Mouse (Mus musculus) forebrain, embryonic 14.5 days (tissue): Measurements from ENCODE around the gene Pelp1. TPM values are rescaled to one million over a fixed set of nuclear protein-coding genes. Genes with fewer than 3 reads are reported as not detected.

Experiments used
- ATAC-seq: fragments of 200-750 bp; cut with Nextera tagmentation; 2 replicates; pipeline ENCODE4 v1.8.0; 2017; ENCODE audit warnings: mild to moderate bottlenecking, moderate library complexity
- DNase-seq: peaks from one replicate; pipeline ENCODE4 v3.0.0-alpha.2; 2015; ENCODE audit warnings: low spot score
- H3K27ac ChIP-seq: fragments of 300-500 bp; sonication (generic); 2 replicates; pipeline ENCODE4 v1.5.1; 2014; ENCODE audit warnings: low read depth, mild to moderate bottlenecking, control low read depth, low read length, moderate library complexity
- H3K27me3 ChIP-seq: fragments of 300-500 bp; sonication (generic); replicated peaks from 2 replicates; pipeline ENCODE4 v1.6.1; 2014; ENCODE audit warnings: low read length, control low read depth, mixed read lengths; ENCODE audit not compliant: control insufficient read depth, insufficient read depth
- H3K36me3 ChIP-seq: fragments of 300-500 bp; sonication (generic); 2 replicates; pipeline ENCODE4 v1.6.1; 2014; ENCODE audit warnings: low read length, control low read depth; ENCODE audit not compliant: control insufficient read depth, insufficient read depth
- H3K4me1 ChIP-seq: fragments of 300-500 bp; sonication (generic); 2 replicates; pipeline ENCODE4 v1.6.1; 2014; ENCODE audit warnings: antibody characterized with exemption, low read length, control low read depth; ENCODE audit not compliant: control insufficient read depth, insufficient read depth
- H3K4me2 ChIP-seq: fragments of 300-500 bp; sonication (generic); 2 replicates; pipeline ENCODE4 v1.6.1; 2014; ENCODE audit warnings: mild to moderate bottlenecking, control low read depth, low read length
- H3K4me3 ChIP-seq: fragments of 300-500 bp; sonication (generic); 2 replicates; pipeline ENCODE4 v1.5.1; 2014; ENCODE audit warnings: low read depth, low read length, control low read depth
- H3K9ac ChIP-seq: fragments of 300-500 bp; sonication (generic); 2 replicates; pipeline ENCODE4 v1.6.1; 2014; ENCODE audit warnings: mild to moderate bottlenecking, low read length, control low read depth, moderate library complexity
- H3K9me3 ChIP-seq: fragments of 300-500 bp; sonication (generic); replicated peaks from 2 replicates; pipeline ENCODE4 v1.6.1; 2016; ENCODE audit warnings: low read length, control low read depth, mixed read lengths; ENCODE audit not compliant: control insufficient read depth
- WGBS: fragments of 180-500 bp; shearing (Covaris S2); extraction: QIAGEN DNeasy Blood & Tissue Kit; methylation state at CpG from one replicate; pipeline ENCODE4 v1.1.7; 2014; 5-methylcytosine and 5-hydroxymethylcytosine counted together
- polyA plus RNA-seq: library from polyadenylated mRNA; unstranded; fragments of >200 nt; fragmentation: Nextera tagmentation; extraction: Ambion mirVana; gene quantifications from 2 replicates; pipeline ENCODE4 v1.2.1, GENCODE M21; 2014

The Pelp1 gene
- polyA plus RNA-seq, 1 experiment from 2014 or later: 21.4 TPM

DNA sequence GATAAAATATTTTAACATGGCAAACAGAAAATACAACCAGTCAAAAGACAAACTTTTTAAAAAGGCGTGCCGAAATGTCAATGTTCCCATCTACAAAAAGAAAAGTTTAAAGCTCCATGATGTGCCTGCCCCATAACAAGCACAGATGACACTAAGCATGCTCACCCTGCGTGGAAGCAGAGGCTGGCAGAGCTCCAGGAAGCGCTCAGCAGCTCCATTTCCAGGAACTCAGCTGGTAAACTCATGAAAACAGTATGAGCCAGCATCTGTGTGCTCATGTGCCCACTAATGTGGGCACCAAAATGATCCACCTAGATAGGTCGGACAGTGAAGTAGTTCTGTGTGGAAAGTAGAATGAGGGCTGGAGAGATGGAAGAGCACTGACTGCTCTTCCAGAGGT lies 20.4 kb downstream of the Pelp1 start:
- H3K4me1 ChIP-seq: no peaks in the 10 kb centered on the region
- H3K4me3 ChIP-seq: no peak overlapping the region
- WGBS: 86% methylated on average over 5 of the region's 5 CpGs
- H3K9ac ChIP-seq: no peak overlapping the region
- no peak for ATAC-seq
- no peak overlapping the region for H3K4me2 ChIP-seq
- peaks cover 31% of the 10 kb centered on the region for H3K36me3 ChIP-seq
- no peaks in the 10 kb centered on the region for H3K9me3 ChIP-seq
- no peak for DNase-seq
- no peak overlapping the region for H3K27ac ChIP-seq
- H3K27me3 ChIP-seq: no peaks in the 10 kb centered on the region

DNA sequence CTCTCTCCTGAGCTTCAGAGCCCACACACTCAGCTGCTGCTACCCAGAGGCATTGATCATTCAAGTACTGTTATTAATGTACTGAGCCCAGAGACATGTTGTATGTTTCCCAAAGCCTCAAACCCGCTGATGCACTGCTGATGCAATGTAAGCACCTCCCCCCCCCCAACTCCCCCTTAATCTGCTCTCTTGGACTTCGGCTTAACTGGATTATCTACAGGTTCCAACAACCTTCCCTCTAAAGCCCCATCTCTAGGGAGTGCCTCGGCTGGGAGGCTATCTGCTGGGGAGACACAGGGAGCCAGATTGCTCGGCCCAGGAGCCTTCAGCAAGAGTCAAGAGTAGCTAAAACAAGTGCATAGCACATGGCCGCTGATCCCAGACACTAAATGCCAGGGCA lies 22.4 kb downstream of the Pelp1 start:
- Histone ChIP-seq H3K4me3 (no peak overlapping the region), H3K27ac (no peak overlapping the region), H3K9ac (no peak overlapping the region), H3K9me3 (no peaks in the 10 kb centered on the region), H3K4me2 (no peak overlapping the region), H3K27me3 (no peaks in the 10 kb centered on the region), H3K4me1 (no peaks in the 10 kb centered on the region), H3K36me3 (peaks cover 14% of the 10 kb centered on the region)
- WGBS: 74% methylated on average over 5 of the region's 5 CpGs
- DNase-seq: no peak
- no peak for ATAC-seq

DNA sequence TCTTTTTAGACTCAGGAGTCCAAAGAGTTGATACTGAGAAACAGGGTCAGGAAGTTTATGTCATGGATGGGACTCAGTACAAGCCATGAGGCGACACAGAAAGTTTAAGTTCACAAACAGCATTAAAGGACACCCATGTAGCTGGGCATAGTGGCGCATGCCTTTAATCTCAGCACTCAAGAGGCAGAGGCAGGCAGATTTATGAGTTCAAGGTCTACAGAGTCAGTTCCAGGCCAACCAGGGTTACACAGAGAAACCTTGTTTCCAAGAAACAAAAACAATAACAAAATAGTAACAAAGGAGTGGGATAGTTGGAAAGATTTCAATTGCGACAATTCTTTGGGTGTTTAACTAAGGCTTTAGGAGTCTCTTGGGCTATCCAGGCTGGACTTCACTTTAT lies 25.7 kb downstream of the Pelp1 start:
- no peak overlapping the region for H3K4me3 ChIP-seq
- no peaks in the 10 kb centered on the region for H3K27me3 ChIP-seq
- DNase-seq: no peak
- no peaks in the 10 kb centered on the region for H3K36me3 ChIP-seq
- H3K4me2 ChIP-seq: no peak overlapping the region
- H3K9me3 ChIP-seq: no peaks in the 10 kb centered on the region
- H3K4me1 ChIP-seq: no peaks in the 10 kb centered on the region
- H3K9ac ChIP-seq: no peak overlapping the region
- H3K27ac ChIP-seq: no peak overlapping the region
- WGBS: 92% methylated on average over 3 of the region's 3 CpGs
- ATAC-seq: no peak

DNA sequence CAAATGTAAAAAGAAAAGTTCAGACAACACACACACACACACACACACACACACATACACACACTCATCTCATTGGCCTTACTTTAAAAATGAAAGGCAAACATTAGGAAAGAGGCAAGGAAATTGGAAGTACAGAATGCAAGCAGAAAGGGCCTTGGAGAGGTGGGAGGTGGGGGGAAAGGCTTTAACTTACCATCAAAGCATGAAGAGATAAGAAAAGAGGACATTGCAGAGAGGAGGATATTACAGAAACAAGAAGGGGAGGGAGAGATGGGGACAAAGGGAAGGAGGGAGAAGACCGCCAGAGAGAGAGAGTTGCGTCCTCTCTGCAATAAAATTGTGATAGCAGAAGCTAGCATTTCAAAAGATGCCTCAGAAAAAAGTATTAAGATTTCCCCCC lies 28.5 kb downstream of the Pelp1 start:
- Histone ChIP-seq H3K9me3 (no peaks in the 10 kb centered on the region), H3K4me1 (no peaks in the 10 kb centered on the region), H3K27me3 (no peaks in the 10 kb centered on the region), H3K27ac (no peak overlapping the region), H3K4me3 (no peak overlapping the region), H3K4me2 (no peak overlapping the region), H3K36me3 (no peaks in the 10 kb centered on the region), H3K9ac (no peak overlapping the region; the same call in 1 of the 2 replicates)
- no peak for DNase-seq
- 84% methylated on average over 2 of the region's 2 CpGs for WGBS
- ATAC-seq: no peak

DNA sequence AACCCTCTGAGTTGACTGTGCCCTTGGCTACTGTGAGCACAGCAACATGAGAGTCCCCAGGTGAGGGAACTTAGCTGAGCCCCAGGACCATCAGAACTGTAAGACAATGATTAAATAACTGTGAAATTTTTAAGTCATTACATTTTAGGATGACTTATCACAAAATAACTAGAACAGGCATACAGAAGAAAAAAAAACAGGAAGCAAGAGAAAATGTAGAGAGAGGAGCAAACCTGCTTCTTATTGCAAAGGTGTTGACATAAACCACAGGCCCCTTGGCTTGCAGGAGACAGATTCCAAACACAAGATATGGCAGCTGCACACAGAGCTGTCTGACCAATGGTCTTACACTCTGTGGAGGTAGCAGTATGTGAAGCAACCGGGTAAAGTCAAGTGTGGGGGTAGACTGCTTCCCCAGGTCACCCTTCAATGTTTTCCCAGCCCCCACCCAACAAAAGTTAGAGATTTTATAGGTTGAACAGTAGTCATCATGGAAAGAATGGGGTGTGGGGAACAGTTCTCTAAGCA lies 29.3 kb downstream of the Pelp1 start:
- WGBS: 83% methylated on average over 1 of the region's 1 CpGs
- Histone ChIP-seq H3K9ac (no peak overlapping the region), H3K9me3 (no peaks in the 10 kb centered on the region), H3K4me2 (no peak overlapping the region), H3K27me3 (no peaks in the 10 kb centered on the region), H3K4me3 (no peak overlapping the region), H3K4me1 (no peaks in the 10 kb centered on the region), H3K27ac (no peak overlapping the region), H3K36me3 (no peaks in the 10 kb centered on the region)
- ATAC-seq: no peak
- DNase-seq: no peak

DNA sequence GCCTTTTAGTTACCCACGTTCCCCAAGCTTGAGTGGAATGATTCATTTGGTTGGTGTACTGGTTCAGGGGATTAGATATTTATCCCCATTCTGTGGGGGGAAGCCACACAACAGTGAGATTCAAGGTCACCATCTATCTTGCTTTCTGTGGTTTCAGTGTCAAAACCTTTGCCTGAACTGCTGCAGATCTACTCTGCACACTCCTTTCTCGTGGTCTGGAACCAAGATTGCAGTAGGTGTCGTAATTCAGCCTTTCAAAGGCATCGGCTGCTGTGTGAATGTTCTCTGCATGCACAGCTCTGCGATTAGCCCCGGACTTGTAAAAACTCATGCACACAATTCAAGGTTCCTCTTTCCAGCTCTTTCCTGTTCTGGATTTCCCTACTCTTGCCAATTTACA lies 33.8 kb downstream of the Pelp1 start:
- Histone ChIP-seq H3K4me3 (no peak overlapping the region), H3K4me2 (no peak overlapping the region), H3K9ac (no peak overlapping the region), H3K36me3 (no peaks in the 10 kb centered on the region), H3K4me1 (no peaks in the 10 kb centered on the region), H3K27ac (no peak overlapping the region), H3K27me3 (no peaks in the 10 kb centered on the region), H3K9me3 (no peaks in the 10 kb centered on the region)
- whole genome bisulfite sequencing: 80% methylated on average over 6 of the region's 6 CpGs
- no peak for ATAC-seq
- no peak for DNase-seq

DNA sequence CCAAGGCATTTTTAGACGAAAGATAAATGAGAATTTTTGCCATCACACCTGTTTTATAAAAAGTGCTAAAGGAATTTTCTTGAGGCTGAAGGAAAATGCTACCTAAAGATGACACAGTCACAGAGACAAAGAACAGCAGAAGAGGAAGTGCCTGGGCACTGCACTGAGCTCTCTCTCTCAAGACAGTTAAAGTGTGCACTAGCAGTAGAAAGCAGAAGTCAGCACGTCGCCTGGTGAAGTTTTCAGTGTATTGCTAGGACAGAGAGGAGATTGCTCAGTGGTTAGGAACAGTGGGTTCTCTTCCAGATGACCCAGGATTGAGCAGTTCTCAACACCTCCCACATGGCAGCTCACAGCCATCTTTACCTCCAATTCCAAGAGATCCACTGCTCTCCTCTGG lies 35.5 kb downstream of the Pelp1 start:
- H3K4me2 ChIP-seq: no peak overlapping the region
- H3K36me3 ChIP-seq: no peaks in the 10 kb centered on the region
- no peak overlapping the region for H3K9ac ChIP-seq
- DNase-seq: no peak
- WGBS: 79% methylated on average over 3 of the region's 3 CpGs
- H3K4me1 ChIP-seq: no peaks in the 10 kb centered on the region
- no peaks in the 10 kb centered on the region for H3K9me3 ChIP-seq
- no peak overlapping the region for H3K4me3 ChIP-seq
- H3K27me3 ChIP-seq: no peaks in the 10 kb centered on the region
- ATAC-seq: no peak
- no peak overlapping the region for H3K27ac ChIP-seq

DNA sequence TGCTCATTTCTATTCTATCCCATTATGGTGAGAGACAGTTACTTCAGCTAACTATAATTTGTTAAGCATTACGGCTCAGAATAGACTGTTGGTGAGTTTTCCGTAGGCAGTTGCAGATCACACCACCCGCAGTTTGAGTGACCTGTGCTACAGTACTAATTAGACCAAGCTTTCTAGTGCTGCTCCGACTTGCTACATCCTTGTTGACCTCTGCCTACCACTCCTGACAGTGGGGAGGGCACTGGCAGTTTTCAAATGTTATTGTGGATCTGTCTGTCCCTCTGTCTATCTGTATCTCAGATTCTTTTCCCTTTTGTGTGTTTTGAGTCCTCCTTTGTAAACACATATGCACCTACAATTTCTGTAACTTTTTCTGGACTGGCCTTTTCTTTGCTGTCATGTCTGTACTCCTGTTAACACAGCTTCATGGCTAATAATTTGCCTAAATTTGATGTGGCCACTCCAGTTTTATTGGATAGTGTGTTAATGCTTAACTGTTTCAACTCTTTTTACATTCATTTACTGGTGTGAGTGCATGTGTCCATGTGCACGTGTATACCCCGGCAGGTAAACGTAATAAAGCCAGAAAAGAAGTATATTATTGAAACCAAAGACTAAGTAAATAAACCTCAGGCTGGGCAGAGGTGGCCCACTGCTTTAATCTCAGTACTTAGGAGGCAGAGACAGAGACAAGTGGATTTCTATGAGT lies 36.8 kb downstream of the Pelp1 start:
- Histone ChIP-seq H3K27me3 (no peaks in the 10 kb centered on the region), H3K9me3 (no peaks in the 10 kb centered on the region), H3K9ac (no peak overlapping the region), H3K4me1 (no peaks in the 10 kb centered on the region), H3K4me2 (no peak overlapping the region), H3K36me3 (no peaks in the 10 kb centered on the region), H3K4me3 (no peak overlapping the region), H3K27ac (no peak overlapping the region)
- 80% methylated on average over 7 of the region's 7 CpGs for WGBS
- ATAC-seq (no peak), DNase-seq (no peak)

DNA sequence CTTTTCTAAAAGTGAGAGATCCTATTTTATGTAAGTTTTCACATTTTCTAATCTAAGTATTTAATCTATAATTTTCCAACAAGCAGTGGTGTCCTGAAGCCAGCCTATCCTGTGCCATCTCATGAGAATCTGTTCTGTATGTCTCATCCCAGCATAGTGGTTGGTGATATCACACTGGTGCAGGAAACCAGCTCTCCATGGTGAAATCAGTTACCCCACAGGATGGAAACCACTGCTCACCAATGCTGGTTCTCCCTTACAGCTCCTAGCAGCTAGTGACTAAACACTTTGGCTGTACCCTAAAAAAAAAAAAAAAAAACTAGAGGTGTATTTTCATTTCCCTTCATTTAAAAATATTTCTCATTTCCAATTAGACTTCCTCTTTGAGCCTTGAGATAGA lies 37.4 kb downstream of the Pelp1 start:
- ATAC-seq (no peak), DNase-seq (no peak)
- Histone ChIP-seq H3K9me3 (no peaks in the 10 kb centered on the region), H3K9ac (no peak overlapping the region), H3K4me2 (no peak overlapping the region), H3K4me3 (no peak overlapping the region), H3K27me3 (no peaks in the 10 kb centered on the region), H3K36me3 (no peaks in the 10 kb centered on the region), H3K27ac (no peak overlapping the region), H3K4me1 (no peaks in the 10 kb centered on the region)
